Mouse (Mus musculus): ENCODE data around the gene Arhgdib.
A peak's percentile ranks its signal among the peaks of the same experiment; 100 is the strongest.
"Not testable (repeated sequence)": the region's sequence is repeated elsewhere in the genome, so short reads cannot be mapped to it uniquely, and the experiment has no call there.

The Arhgdib gene

DNA sequence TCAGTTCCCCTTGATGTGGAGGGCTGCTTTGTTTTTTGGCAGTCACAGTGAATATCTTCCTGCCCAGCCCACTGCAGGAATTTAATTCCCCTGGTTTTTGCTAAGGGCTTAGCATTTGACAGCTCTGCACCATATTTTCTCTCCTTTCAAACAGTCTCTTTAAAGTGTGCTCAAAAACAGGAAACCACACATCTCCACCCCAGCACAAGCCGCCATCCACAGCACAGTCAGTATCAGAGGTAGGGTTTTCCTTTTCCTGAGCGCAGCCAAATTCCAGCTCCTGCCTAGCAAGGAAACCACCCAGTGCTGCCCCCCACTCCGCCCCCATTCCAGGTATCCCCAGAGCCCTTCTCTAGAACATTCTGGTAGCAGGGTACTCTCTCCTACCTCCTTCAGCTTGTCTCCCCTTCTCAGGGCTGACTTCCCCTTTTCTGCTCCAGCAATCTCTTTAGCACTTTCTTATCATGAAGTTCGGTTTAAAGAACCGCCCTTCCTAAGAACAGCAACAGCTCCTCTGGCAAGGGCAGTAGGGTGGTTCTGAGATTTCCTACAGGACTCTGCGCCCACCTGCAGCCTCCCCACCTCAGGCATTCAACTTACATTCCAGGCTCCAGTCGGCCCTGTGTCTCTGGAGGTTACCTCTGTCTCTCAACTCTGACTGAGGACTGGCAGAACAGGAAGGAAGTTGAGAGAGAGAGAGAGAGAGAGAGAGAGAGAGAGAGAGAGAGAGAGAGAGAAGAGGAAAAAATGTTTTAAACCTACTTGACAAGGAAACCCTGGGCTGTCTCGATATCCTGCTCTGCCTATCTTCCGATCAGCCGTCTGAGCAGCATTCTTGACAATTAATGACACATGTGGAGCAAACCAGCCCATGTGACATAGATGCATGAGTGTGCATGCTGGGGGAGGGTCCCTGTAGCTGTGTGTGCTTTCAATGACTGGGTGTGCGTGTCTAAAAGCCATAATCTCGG, at the start of gene Arhgdib:
Arhgdib (minus strand) TSS at position 849 of the 971 bp plus-strand sequence.
- peak in 1 of 2 experiments; percentile 27 for DNase-seq (ENCODE audit: low spot score in 2 of 2)

- no peak for DNase-seq (ENCODE audit: low spot score in 2 of 2)
Observed at GRCm38 (mm10) chr6:136990557-136990956, 48.9 kb upstream of the Arhgdib start.

GRCm38 (mm10) chr6:136989824-136990497, 48.3 kb upstream of the Arhgdib start:
- DNase-seq (ENCODE audit: low spot score in 2 of 2): no peak

DNA sequence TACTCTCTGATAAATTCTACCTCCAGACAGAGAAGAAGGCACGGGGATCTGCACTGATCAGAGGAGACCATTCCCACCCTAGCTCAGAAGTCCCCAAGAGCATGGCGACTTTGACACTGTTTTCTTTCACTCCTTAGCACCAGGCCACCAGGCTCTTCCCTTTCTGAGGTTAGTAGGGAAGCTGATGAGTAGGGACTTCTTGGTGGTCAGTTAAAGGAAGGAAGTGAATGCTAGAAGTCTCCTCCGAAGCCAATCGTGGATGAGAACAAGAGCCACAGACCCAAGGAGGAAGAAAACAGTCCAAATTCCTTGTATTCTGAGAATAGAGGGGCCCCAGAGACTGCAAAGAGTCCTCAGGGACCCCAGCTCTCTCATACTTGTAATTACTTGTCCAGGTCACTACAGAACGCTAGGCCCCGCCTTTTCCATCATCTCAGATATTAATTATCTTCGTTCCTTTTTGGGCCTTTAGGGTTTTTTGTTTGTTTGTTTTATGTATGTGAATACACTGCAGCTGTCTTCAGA, 46.9 kb upstream of the Arhgdib start:
- no peak for DNase-seq (ENCODE audit: low spot score in 2 of 2)

GRCm38 (mm10) chr6:136986718-136987117, 45.0 kb upstream of the Arhgdib start:
- DNase-seq (ENCODE audit: low spot score in 2 of 2): no peak

GRCm38 (mm10) chr6:136986019-136986418, 44.3 kb upstream of the Arhgdib start:
- DNase-seq (ENCODE audit: low spot score in 2 of 2): no peak

GRCm38 (mm10) chr6:136983201-136983600, 41.5 kb upstream of the Arhgdib start:
- DNase-seq (ENCODE audit: low spot score in 2 of 2): no peak

DNA sequence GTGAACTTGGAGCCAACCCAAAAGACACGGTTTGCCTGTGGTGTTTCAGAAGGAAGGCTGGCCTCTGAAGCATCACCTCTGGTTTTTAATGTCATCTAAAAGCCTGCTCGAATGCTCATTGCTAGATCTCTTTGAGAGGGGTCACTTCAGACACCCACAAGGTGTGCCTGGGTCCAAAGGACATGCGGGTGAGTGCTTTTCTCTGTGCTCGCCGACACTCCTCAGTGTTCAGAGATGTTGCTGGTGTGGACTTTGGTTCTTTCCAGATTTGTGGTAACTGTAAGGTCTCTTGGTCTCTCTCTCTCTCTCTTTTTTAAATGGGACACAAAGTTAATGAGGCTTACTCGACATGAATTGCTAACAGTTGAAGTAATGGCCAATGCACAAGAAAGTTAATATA, 40.9 kb upstream of the Arhgdib start:
- DNase-seq (ENCODE audit: low spot score in 2 of 2): no peak

GRCm38 (mm10) chr6:136980331-136980746, 38.6 kb upstream of the Arhgdib start:
- DNase-seq (ENCODE audit: low spot score in 2 of 2): no peak

GRCm38 (mm10) chr6:136979274-136980082, 37.8 kb upstream of the Arhgdib start:
- no peak for DNase-seq (ENCODE audit: low spot score in 2 of 2)

DNA sequence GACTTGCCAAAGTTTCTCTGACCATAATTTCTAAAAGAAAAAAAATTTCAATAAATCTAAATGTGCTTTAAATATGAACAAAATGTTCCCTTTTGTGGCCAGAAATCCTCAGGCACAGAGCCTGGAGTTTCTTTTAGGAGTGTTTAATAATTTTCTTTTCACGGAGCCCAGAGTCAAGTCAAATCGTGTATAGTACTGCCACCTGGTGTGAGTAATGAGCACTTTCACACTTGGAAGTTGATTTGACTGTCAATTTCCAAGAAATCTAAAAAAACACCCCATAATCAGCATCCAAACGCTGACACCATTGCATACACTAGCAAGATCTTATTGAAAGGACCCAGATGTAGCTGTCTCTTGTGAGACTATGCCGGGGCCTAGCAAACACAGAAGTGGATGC, 27.2 kb upstream of the Arhgdib start:
- DNase-seq (ENCODE audit: low spot score in 2 of 2): not testable (repeated sequence)

- DNase-seq (ENCODE audit: low spot score in 2 of 2): no peak
Observed at GRCm38 (mm10) chr6:136967466-136967865, 25.8 kb upstream of the Arhgdib start.

GRCm38 (mm10) chr6:136965912-136966311, 24.2 kb upstream of the Arhgdib start:
- no peak for DNase-seq (ENCODE audit: low spot score in 2 of 2)

- DNase-seq (ENCODE audit: low spot score in 2 of 2): no peak
Observed at GRCm38 (mm10) chr6:136964609-136965510, 23.2 kb upstream of the Arhgdib start.

DNA sequence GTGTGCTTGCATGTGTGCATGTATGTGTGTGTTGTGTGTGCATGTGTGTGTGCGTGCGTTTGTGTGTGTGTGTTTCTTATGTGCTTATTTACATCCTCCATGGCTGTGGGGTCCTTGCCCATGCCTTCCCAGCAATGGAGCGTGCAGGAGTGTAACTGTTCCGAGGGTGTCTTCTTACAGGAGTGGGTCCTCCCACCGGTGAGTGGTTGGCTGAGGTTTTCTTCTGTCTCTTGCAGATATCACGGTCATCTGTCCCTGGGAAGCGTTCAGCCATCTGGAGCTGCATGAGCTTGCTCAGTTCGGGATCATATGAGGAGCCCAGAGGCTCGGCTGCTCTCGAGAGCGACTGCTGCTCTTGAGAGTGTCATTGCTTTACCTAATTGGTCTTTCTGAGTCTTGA, 21.3 kb upstream of the Arhgdib start:
- DNase-seq (ENCODE audit: low spot score in 2 of 2): no peak

- DNase-seq (ENCODE audit: low spot score in 2 of 2): no peak
Observed at GRCm38 (mm10) chr6:136959131-136959530, 17.4 kb upstream of the Arhgdib start.

GRCm38 (mm10) chr6:136957062-136957461, 15.4 kb upstream of the Arhgdib start:
- DNase-seq (ENCODE audit: low spot score in 2 of 2): no peak

DNA sequence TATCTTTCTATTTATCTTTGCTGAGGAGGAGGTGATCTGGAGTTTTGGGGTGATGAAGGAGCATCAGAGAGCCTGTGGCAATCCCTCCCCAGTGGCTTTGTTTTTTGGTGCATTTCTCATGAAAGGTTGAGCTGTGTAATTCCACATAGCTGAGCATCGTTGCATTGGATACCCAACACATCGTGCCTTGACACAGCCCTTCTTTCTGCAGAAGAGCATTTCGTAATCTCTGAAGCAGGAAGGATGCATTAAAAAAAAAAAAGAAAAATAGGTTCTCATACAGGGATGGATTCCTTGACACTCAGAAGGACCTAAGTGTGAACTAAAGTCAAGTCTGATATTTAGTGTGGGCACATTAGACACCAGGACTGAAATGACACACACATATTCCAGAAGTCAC, 13.5 kb upstream of the Arhgdib start:
- DNase-seq (ENCODE audit: low spot score in 2 of 2): no peak

DNA sequence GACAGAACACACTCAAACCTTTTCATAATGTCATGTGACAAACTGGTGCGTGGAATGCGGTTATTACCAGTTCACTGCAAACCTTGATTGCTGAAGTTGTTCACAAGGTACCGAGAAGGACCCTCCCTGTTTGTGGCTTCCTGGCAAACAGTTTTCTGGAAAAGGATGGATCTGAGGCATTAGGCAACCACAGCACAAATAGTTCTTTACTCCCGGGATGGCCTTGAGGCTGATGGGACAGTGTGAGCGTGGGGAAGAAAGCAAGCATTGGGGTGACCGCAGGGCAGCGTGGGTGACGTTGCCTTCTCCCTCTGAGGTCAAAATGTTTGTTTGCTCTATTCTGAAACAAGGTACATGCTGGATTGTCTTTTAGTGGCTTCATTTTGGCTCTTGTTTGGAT, 13.0 kb upstream of the Arhgdib start:
- no peak for DNase-seq (ENCODE audit: low spot score in 2 of 2)

- no peak for DNase-seq (ENCODE audit: low spot score in 2 of 2)
Observed at GRCm38 (mm10) chr6:136954192-136954591, 12.5 kb upstream of the Arhgdib start.

DNA sequence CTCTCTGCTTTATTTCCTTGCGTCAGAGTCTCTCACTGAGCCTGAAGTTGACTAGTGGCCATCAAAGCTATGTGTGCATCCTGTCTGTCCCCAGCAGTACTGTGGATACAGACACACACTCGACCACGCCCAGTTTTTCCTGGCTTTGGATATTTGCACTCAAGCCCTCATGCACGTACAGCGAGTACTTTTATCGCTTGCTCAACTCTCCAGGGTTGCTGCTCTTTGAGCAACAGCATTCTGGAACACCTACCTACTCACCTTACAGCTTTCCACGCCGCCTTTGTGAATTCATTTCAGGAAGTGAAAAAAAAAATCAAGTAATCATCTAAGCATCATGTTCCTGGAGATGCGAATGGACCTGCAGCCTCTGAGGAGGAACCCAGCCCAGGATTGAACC, 11.2 kb upstream of the Arhgdib start:
- no peak for DNase-seq (ENCODE audit: low spot score in 2 of 2)
